Comparison of ENCODE assay signal across 9 mouse cellular contexts in genomic region chr7:68917137-68917875, GRCm38 (mm10).
DNase-seq lines count a peak whose midpoint lies in the region; ATAC-seq and TF ChIP-seq lines count a peak whose summit lies in the region.
"Had no signal": no experiment of that assay in that cellular context is flagged by ENCODE, and none has a peak within 500 bp of the region (broad histone marks: within the 10 kb centered on the region; RNA-seq: fewer than 3 reads in every experiment).

No protein-coding gene starts in this region.

- H3K4me1 ChIP-seq in kidney, embryonic 15.5 days = peaks cover 22% of the 10 kb centered on the region
- H3K4me1 ChIP-seq in lung, embryonic 16.5 days (replicated peaks; ENCODE audit: control insufficient read depth, insufficient read depth, low read length) = peaks cover 12% of the 10 kb centered on the region; the same call in 1 of the 2 replicates

- TF ChIP-seq CTCF in gastrocnemius, adult 2 months (IDR thresholded peaks at IDR 0.05) = no peak

- H3K27ac ChIP-seq in gastrocnemius, adult 2 months = no peak overlapping the region
- H3K27ac ChIP-seq in kidney, embryonic 15.5 days = peak overlapping the region; percentile 61
- H3K27ac ChIP-seq in lung, embryonic 16.5 days (ENCODE audit: low read length) = no peak overlapping the region
- H3K27ac ChIP-seq: macrophage had no signal

- DNase-seq in gastrocnemius, adult 2 months = no peak
- no peak for DNase-seq in gastrocnemius, postnatal 25 days
- peak; percentile 2 to 15 for DNase-seq in adrenal gland, postnatal 36 days
- no peak for DNase-seq in right cerebral cortex, postnatal 14 days
- DNase-seq in frontal cortex, postnatal 25 days (ENCODE audit: low spot score in 2 of 2) = no peak
- no peak for DNase-seq in testis, postnatal 10 days (ENCODE audit: low spot score)

- no peak overlapping the region for H3K9ac ChIP-seq in kidney, embryonic 15.5 days
- no peak overlapping the region; the same call in 1 of the 2 replicates for H3K9ac ChIP-seq in lung, embryonic 16.5 days (ENCODE audit: low read length)

- ATAC-seq in kidney, embryonic 15.5 days (replicated peaks; ENCODE audit: low FRiP score) = peak; percentile 85
- peak; percentile 80 for ATAC-seq in lung, embryonic 16.5 days (ENCODE audit: low read depth)

- H3K36me3 ChIP-seq in kidney, embryonic 15.5 days = no peaks in the 10 kb centered on the region
- no peaks in the 10 kb centered on the region for H3K36me3 ChIP-seq in lung, embryonic 16.5 days (ENCODE audit: control insufficient read depth, insufficient read depth, low read length)

- intact Hi-C loops in gastrocnemius, adult 2 months (cut with DNase I) = no loop called here

- WGBS in kidney, embryonic 15.5 days = 3% methylated on average over 21 of the region's 21 CpGs
- WGBS in lung, embryonic 16.5 days = 10% methylated on average over 21 of the region's 21 CpGs

- H3K9me3 ChIP-seq in kidney, embryonic 15.5 days (replicated peaks) = no peaks in the 10 kb centered on the region
- H3K9me3 ChIP-seq in lung, embryonic 16.5 days (ENCODE audit: control insufficient read depth, low read length) = no peaks in the 10 kb centered on the region

- peak overlapping the region; percentile 31 for H3K4me3 ChIP-seq in gastrocnemius, adult 2 months
- peak overlapping the region; percentile 16 for H3K4me3 ChIP-seq in kidney, embryonic 15.5 days (replicated peaks)
- 0 out of 2 replicates have a peak overlapping the region, but pooled peaks have one; percentile 1 for H3K4me3 ChIP-seq in lung, embryonic 16.5 days (ENCODE audit: low read length)

- peak overlapping the region; percentile 52 for H3K4me2 ChIP-seq in kidney, embryonic 15.5 days
- peak overlapping the region; percentile 46 for H3K4me2 ChIP-seq in lung, embryonic 16.5 days (ENCODE audit: low read depth, low read length)

- no peaks in the 10 kb centered on the region for H3K27me3 ChIP-seq in kidney, embryonic 15.5 days
- H3K27me3 ChIP-seq in lung, embryonic 16.5 days (ENCODE audit: control insufficient read depth, insufficient read depth, low read depth, low read length) = no peaks in the 10 kb centered on the region

Comparison
In these comparisons a context has a peak if more than half of its experiments do, and no peak if none do; other contexts are left out.
1. DNase-seq: peak in adrenal gland, postnatal 36 days (2 of 2); none in gastrocnemius, adult 2 months (single experiment), gastrocnemius, postnatal 25 days (single experiment), right cerebral cortex, postnatal 14 days (single experiment), frontal cortex, postnatal 25 days (0 of 2) and testis, postnatal 10 days (single experiment).
2. Peak in every context shown above with its lines, with median percentiles within 50 percentile points of each other: H3K4me3 ChIP-seq.